Mouse (Mus musculus) erythroblast, embryonic 14.5 days (primary cell): ENCODE measurements around the gene Sorbs1.

Source experiments
- GATA1 ChIP-seq: IDR thresholded peaks from 2 replicates; pipeline ENCODE4 v1.6.1; 2012; ENCODE audit warnings: low read length, inconsistent platforms, mixed read lengths
- TAL1 ChIP-seq: IDR thresholded peaks from 3 replicates; pipeline ENCODE4 v1.6.1; 2012; ENCODE audit warnings: low read length, inconsistent platforms, mixed read lengths

- TF ChIP-seq GATA1 = no peak
- no peak for TF ChIP-seq TAL1
Measured at GRCm38 (mm10) chr19:40405808-40406207, 107.8 kb downstream of the Sorbs1 start.
